Mouse (Mus musculus): ENCODE measurements around the gene Krt9.

The Krt9 gene

GRCm38 (mm10) chr11:100148615-100149330 lies 44.3 kb downstream of the Krt9 start, which contains the start of gene Krt19:
TSS of gene Krt19 (minus strand) at chr11:100148665.
- no peak for DNase-seq (ENCODE audit: low spot score)

DNA sequence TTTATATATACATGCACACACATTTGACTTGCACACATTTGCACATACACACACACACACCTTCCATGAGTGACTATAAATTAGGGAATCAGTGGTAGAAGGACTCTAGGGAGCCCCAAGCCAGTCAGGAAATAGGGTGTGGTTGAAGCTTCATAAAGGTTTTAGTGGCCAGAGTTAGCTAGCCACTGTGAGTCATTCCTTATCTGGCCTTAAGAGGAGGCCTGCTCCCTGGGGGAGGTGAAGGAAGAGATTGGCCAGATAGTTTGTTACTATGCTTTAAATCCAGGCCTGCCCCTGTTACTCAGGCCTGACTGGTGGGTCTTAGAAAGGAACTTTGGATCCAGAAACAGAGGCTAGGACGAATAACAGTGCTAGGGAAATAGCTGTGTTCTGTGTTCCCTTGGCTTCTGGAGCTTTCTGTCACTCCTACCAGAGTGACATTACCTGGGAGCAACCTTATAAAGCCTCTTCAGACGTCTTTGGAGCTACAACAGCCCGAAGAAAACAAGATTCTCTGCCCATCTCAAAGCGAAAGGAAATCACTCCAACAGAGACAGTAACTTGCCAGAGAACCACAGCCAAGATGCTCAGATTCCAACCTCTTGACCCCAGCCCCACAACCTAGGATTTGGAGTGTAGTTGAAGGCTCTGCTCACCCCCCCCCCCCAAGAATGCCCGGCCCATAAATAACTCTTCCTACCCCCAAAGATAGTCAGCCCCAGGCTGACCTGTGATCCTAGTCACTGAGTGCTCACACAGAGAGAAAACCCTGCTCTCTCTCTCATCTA lies 45.3 kb downstream of the Krt9 start:
- DNase-seq (ENCODE audit: low spot score), result no peak

- DNase-seq (ENCODE audit: low spot score), result peak; percentile 91
These were observed 47.0 kb downstream of the Krt9 start for GRCm38 (mm10) chr11:100145858-100146560.

GRCm38 (mm10) chr11:100145104-100145503 lies 47.9 kb downstream of the Krt9 start:
- DNase-seq (ENCODE audit: low spot score), result peak; percentile 69

DNA sequence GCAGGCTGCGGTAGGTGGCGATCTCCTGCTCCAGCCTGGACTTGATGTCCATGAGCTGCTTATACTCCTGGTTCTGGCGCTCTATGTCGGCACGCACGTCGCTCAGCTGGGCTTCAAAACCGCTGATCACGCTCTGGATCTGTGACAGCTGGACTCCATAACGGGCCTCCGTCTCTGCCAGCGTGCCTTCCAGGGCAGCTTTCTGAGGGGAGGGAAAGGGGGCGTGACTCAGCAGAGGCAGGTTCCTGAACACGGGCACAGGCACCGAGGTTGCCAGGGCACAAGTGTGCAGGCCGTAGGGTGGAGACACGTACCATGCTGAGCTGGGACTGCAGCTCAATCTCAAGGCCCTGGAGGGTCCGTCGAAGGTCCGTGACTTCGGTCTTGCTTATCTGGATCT lies 52.1 kb downstream of the Krt9 start:
- DNase-seq (ENCODE audit: low spot score), result no peak

DNA sequence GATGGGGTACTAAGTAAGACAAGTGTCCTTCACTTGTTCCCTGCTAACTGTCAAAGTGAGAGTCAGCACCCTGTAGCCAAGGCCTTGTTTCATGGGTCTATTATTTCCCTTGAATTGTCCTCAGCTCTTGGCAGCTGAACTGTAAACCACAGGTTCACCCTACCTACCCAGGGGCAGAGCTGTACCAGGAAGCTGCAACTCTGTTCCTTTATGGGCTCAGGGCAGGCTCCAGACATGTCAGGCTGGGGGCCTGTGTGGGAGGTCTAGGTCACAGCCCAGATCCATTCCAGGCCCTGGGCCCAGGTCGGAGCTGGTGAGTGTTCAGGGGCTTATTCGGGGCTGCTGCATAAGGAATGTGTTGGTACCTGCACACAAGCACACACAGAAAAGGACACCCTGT lies 53.7 kb downstream of the Krt9 start:
- no peak for DNase-seq (ENCODE audit: low spot score)

- no peak for DNase-seq (ENCODE audit: low spot score)
These were observed 54.2 kb downstream of the Krt9 start for GRCm38 (mm10) chr11:100138809-100139208.

- no peak for DNase-seq (ENCODE audit: low spot score)
These were observed 55.4 kb downstream of the Krt9 start for GRCm38 (mm10) chr11:100137693-100138092.
